Mouse (Mus musculus) cerebellum, adult 18-20 months (tissue): ENCODE data around the gene Gm49486.
A peak's percentile ranks its signal among the peaks of the same experiment; 100 is the strongest.

Source experiments
- DNase-seq, 2 experiments: peaks; one replicate each; pipeline ENCODE4 v3.0.0; 2021

Gm49486 gene

GRCm38 (mm10) chr15:79235268-79235667 is 6.1 kb downstream of the Gm49486 start:
- DNase-seq, result no peak

- DNase-seq, result no peak
These were observed 8.8 kb downstream of the Gm49486 start for GRCm38 (mm10) chr15:79238036-79238435.

GRCm38 (mm10) chr15:79242574-79243233 is 13.5 kb downstream of the Gm49486 start:
- no peak for DNase-seq

GRCm38 (mm10) chr15:79243234-79244042 is 14.2 kb downstream of the Gm49486 start:
- DNase-seq, result peak; percentile 92 to 93

- no peak for DNase-seq
These were observed 15.1 kb downstream of the Gm49486 start for GRCm38 (mm10) chr15:79244071-79244893.

- DNase-seq, result no peak
These were observed 16.1 kb downstream of the Gm49486 start for GRCm38 (mm10) chr15:79245321-79245720.

- DNase-seq, result no peak
These were observed 21.0 kb downstream of the Gm49486 start for GRCm38 (mm10) chr15:79250236-79250635.

GRCm38 (mm10) chr15:79251168-79251567 is 22.0 kb downstream of the Gm49486 start:
- DNase-seq, result no peak

GRCm38 (mm10) chr15:79251781-79252491 is 22.7 kb downstream of the Gm49486 start:
- peak in 1 of 2 experiments; percentile 24 for DNase-seq

- no peak for DNase-seq
These were observed 23.4 kb downstream of the Gm49486 start for GRCm38 (mm10) chr15:79252580-79252979.

GRCm38 (mm10) chr15:79254661-79255060 is 25.5 kb downstream of the Gm49486 start, which contains the start of gene Slc16a8:
TSS of gene Slc16a8 (minus strand) at chr15:79254761.
- no peak for DNase-seq

- DNase-seq, result no peak
These were observed 29.3 kb downstream of the Gm49486 start for GRCm38 (mm10) chr15:79258521-79258920.

- DNase-seq, result no peak
These were observed 32.0 kb downstream of the Gm49486 start for GRCm38 (mm10) chr15:79261095-79261725.

GRCm38 (mm10) chr15:79261757-79262156 is 32.6 kb downstream of the Gm49486 start:
- DNase-seq, result no peak

- no peak for DNase-seq
These were observed 33.2 kb downstream of the Gm49486 start for GRCm38 (mm10) chr15:79262375-79262774.

- DNase-seq, result no peak
These were observed 33.7 kb downstream of the Gm49486 start for GRCm38 (mm10) chr15:79262786-79263309.

GRCm38 (mm10) chr15:79263726-79264125 is 34.5 kb downstream of the Gm49486 start:
- no peak for DNase-seq

- no peak for DNase-seq
These were observed 36.2 kb downstream of the Gm49486 start for GRCm38 (mm10) chr15:79265384-79265783.

- DNase-seq, result no peak
These were observed 39.3 kb downstream of the Gm49486 start for GRCm38 (mm10) chr15:79268521-79268920.

- peak; percentile 19 to 28 for DNase-seq
These were observed 41.3 kb downstream of the Gm49486 start for GRCm38 (mm10) chr15:79270317-79271123.
